Mouse (Mus musculus) induced T-regulatory cell, adult 2 months (primary cell): ENCODE results near the gene Astn1.

Experiments used
- DNase-seq: peaks from one replicate; pipeline ENCODE4 v3.0.0-alpha.2; 2012; ENCODE audit warnings: low read depth

Astn1 gene

GRCm38 (mm10) chr1:158615202-158615601 lies 253.1 kb downstream of the Astn1 start:
- DNase-seq: no peak

GRCm38 (mm10) chr1:158617943-158618342 lies 255.9 kb downstream of the Astn1 start:
- no peak for DNase-seq

- DNase-seq: no peak
Measured at GRCm38 (mm10) chr1:158632935-158633334, 270.9 kb downstream of the Astn1 start.

GRCm38 (mm10) chr1:158633441-158633840 lies 271.4 kb downstream of the Astn1 start:
- DNase-seq: no peak

GRCm38 (mm10) chr1:158641306-158641705 lies 279.2 kb downstream of the Astn1 start:
- no peak for DNase-seq

- no peak for DNase-seq
Measured at GRCm38 (mm10) chr1:158642247-158642646, 280.2 kb downstream of the Astn1 start.

- no peak for DNase-seq
Measured at GRCm38 (mm10) chr1:158652799-158653198, 290.7 kb downstream of the Astn1 start.

GRCm38 (mm10) chr1:158653808-158654520 lies 291.9 kb downstream of the Astn1 start:
- peak; percentile 11 for DNase-seq

GRCm38 (mm10) chr1:158654571-158655205 lies 292.6 kb downstream of the Astn1 start:
- peak; percentile 1 for DNase-seq

GRCm38 (mm10) chr1:158656986-158657385 lies 294.9 kb downstream of the Astn1 start:
- DNase-seq: no peak

GRCm38 (mm10) chr1:158666001-158666400 lies 303.9 kb downstream of the Astn1 start:
- no peak for DNase-seq

- DNase-seq: peak; percentile 17
Measured at GRCm38 (mm10) chr1:158669971-158670592, 308.0 kb downstream of the Astn1 start.

- no peak for DNase-seq
Measured at GRCm38 (mm10) chr1:158687726-158688125, 325.7 kb downstream of the Astn1 start.

- DNase-seq: no peak
Measured at GRCm38 (mm10) chr1:158697423-158697822, 335.4 kb downstream of the Astn1 start.

GRCm38 (mm10) chr1:158697859-158698569 lies 335.9 kb downstream of the Astn1 start:
- no peak for DNase-seq

- no peak for DNase-seq
Measured at GRCm38 (mm10) chr1:158699276-158699675, 337.2 kb downstream of the Astn1 start.

GRCm38 (mm10) chr1:158700147-158700546 lies 338.1 kb downstream of the Astn1 start:
- no peak for DNase-seq

- no peak for DNase-seq
Measured at GRCm38 (mm10) chr1:158701336-158701735, 339.3 kb downstream of the Astn1 start.

- no peak for DNase-seq
Measured at GRCm38 (mm10) chr1:158713301-158714095, 351.4 kb downstream of the Astn1 start.

GRCm38 (mm10) chr1:158732868-158733496 lies 370.9 kb downstream of the Astn1 start:
- DNase-seq: no peak
